Mouse (Mus musculus): ENCODE data around the gene Pgpep1.

Gene Pgpep1

GRCm38 (mm10) chr8:70691230-70691629, 31.0 kb upstream of the Pgpep1 start:
- DNase-seq (ENCODE audit: low spot score in 2 of 2): no peak

GRCm38 (mm10) chr8:70689892-70690390, 29.8 kb upstream of the Pgpep1 start:
- DNase-seq (ENCODE audit: low spot score in 2 of 2): no peak

- DNase-seq (ENCODE audit: low spot score in 2 of 2): no peak
These were observed 27.9 kb upstream of the Pgpep1 start for GRCm38 (mm10) chr8:70688136-70688535.

GRCm38 (mm10) chr8:70687576-70687975, 27.4 kb upstream of the Pgpep1 start:
- no peak for DNase-seq (ENCODE audit: low spot score in 2 of 2)

DNA sequence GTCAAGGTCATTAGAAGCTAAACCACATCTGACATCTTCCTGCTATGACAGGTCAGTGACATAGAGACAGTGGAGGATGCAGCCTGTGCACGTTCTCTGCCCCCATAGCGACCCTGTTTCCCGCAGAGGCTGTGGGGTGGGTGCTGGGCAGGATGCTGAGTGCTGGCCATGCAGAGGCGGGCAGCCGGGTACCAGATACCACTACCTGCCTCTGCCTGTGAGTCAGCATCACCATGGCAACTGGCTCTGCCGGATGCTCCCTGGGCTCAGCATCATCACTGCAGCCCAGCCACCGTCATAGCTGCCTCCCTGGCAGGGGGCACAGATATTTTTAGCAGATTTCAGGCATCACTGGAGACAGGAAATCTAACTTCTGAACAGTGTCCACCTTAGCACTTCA, 24.1 kb upstream of the Pgpep1 start:
- DNase-seq (ENCODE audit: low spot score in 2 of 2): peak; percentile 80 to 92

DNA sequence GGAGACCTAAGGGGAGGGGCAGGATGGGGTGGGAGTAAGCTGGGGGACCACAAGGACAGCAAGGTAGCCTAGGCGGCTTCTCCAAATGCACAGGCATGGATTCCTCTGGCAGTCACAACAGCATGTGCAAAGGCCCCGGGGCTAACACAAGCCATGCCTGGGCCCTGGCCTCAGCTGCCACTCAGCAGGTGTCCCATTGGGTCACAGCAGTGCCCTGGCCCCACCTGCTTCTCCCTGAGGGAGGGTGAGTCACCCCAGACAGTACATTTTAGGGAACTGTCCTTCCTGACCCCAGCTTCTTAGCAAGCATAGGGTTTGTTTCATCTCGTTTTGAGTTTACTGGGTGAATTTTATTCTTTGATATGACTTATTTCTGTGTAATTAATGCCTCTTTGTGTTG, 22.5 kb upstream of the Pgpep1 start:
- no peak for DNase-seq (ENCODE audit: low spot score in 2 of 2)

- DNase-seq (ENCODE audit: low spot score in 2 of 2): no peak
These were observed 22.0 kb upstream of the Pgpep1 start for GRCm38 (mm10) chr8:70682193-70682592.

DNA sequence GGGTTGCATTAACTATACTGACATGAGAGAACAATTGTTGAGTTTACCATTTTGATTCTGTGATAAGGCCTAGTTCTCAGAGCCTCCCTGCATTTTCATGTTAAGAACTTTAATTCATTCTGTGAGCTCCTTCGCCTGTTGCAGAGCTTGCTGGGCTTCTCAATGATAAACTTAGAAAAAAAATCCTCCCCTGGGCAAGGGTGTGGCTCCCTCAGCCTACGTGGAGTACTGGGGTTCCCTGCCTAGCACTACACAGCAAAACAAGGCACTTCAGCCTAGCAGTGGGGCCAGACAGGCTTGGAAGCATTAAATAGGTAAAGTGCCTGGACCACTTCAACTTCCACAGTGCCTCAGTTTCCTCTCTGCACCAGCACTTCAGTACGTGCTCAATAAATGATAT, 21.2 kb upstream of the Pgpep1 start:
- DNase-seq (ENCODE audit: low spot score in 2 of 2): no peak

GRCm38 (mm10) chr8:70680039-70680438, 19.9 kb upstream of the Pgpep1 start:
- DNase-seq (ENCODE audit: low spot score in 2 of 2): no peak

GRCm38 (mm10) chr8:70679404-70679803, 19.2 kb upstream of the Pgpep1 start:
- DNase-seq (ENCODE audit: low spot score in 2 of 2): no peak

DNA sequence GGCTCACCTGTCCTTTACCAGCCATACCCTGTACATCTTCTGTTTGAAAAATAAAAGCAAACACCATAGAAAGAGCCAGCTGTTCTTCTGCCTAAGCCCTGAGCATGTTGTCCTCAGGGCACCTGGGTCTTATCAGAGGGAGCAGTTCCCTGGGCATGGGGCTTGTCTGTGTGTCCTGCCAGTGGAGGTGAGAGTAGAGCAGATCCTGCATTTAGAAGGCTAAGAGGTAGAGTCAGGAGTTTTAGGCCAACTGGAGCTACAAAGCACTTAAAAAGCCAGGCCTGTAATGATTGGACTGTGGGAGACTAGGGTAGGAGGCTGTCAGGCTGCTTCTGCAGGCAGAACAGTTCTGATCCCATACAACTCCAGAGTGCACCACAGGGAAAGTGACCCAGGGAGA, 18.5 kb upstream of the Pgpep1 start:
- DNase-seq (ENCODE audit: low spot score in 2 of 2): no peak

- DNase-seq (ENCODE audit: low spot score in 2 of 2): no peak
These were observed 17.4 kb upstream of the Pgpep1 start for GRCm38 (mm10) chr8:70677451-70678080.

DNA sequence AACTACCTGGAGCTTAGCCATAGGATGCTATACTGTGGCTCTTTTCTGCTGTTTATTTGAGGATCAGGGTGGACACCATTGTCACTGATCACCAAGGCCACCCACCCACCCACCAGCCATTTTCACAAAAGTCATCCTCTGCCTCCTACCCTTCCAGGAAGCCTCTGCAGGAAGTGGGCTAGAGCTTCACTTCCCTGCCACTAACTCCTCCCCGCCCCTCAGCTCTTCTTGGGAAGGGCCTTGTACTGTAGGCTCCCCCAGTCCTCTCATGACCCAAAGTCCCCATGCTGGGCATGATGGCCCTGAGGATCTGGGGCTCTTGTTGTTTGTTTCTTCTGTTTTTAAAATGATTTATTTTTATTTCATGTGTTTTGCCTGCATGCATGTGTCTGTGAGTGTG, 15.1 kb upstream of the Pgpep1 start:
- DNase-seq (ENCODE audit: low spot score in 2 of 2): no peak

- DNase-seq (ENCODE audit: low spot score in 2 of 2): no peak
These were observed 14.5 kb upstream of the Pgpep1 start for GRCm38 (mm10) chr8:70674716-70675115.

GRCm38 (mm10) chr8:70674109-70674508, 13.9 kb upstream of the Pgpep1 start:
- no peak for DNase-seq (ENCODE audit: low spot score in 2 of 2)

DNA sequence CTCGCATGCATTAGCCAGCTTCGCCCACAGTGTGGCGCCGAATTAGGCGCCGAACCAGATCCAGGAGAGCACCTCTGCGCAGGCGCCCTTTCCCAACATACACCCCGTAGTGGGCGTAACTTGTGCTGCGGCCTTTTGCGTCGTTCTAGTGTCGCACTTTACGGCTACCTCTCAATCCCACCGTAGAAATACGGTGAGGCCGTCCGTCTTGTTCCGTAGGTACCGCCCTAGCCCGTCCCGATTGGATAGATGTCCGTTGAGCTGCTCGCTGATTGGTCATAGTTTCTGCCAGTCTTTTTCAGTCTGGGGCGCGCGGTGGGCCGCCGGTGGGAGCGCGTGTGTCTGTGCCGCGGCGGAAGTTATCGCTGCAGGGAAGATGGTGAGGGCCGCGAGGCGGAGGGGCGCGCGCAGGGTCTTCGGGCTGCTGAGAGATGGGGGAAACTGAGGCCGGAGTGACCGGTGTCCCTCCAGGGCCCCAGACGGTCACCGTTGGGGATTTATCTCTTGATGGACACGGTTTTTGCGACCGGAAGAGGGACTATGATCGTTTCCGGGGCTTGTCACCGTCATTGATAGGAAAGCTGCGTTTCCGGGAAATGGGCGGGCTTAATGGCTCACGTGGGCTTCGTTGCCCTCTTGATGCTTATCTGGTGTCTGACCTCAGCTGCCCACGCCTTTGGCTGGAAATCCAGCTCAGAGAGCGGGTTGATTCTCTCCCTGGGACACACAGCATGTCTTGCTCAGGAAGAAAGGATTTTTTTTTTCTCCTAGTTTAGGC, 13.1 kb upstream of the Pgpep1 start, which contains the start of gene Lsm4:
TSS of gene Lsm4 (plus strand) at position 170 of the 778 bp plus-strand sequence.
- peak; percentile 98 to 99 for DNase-seq (ENCODE audit: low spot score in 2 of 2)

- no peak for DNase-seq (ENCODE audit: low spot score in 2 of 2)
These were observed 12.3 kb upstream of the Pgpep1 start for GRCm38 (mm10) chr8:70672325-70673078.

- DNase-seq (ENCODE audit: low spot score in 2 of 2): no peak
These were observed 11.6 kb upstream of the Pgpep1 start for GRCm38 (mm10) chr8:70671615-70672324.

DNA sequence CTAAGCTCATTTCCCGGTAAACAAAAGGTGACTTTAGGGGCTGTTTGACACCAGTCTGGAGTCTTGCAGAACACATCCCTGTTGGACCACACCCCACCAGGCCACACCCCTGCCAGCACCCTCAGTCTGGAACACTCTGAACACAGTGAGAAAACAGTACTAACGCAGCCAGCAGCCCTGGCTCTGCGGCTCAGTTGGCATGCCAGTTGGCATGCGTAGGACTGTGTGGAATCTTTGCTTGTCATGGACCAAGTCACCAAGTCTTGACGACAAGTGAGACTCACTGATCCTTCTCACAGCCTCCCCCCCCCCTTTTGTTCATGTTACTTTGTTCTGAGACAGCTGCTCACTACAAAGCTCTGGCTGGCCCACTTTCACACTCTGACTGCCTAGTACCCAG, 6.9 kb upstream of the Pgpep1 start:
- peak; percentile 68 to 75 for DNase-seq (ENCODE audit: low spot score in 2 of 2)

- no peak for DNase-seq (ENCODE audit: low spot score in 2 of 2)
These were observed 5.4 kb upstream of the Pgpep1 start for GRCm38 (mm10) chr8:70665599-70665998.

GRCm38 (mm10) chr8:70664631-70665030, 4.4 kb upstream of the Pgpep1 start:
- no peak for DNase-seq (ENCODE audit: low spot score in 2 of 2)

- no peak for DNase-seq (ENCODE audit: low spot score in 2 of 2)
These were observed 3.5 kb upstream of the Pgpep1 start for GRCm38 (mm10) chr8:70663691-70664090.

Data from right cerebral cortex, postnatal 10 days (tissue).